Mouse (Mus musculus) hindbrain, embryonic 12.5 days (tissue): ENCODE measurements around the gene Gm9970. TPM values are rescaled to one million over a fixed set of nuclear protein-coding genes. Genes with fewer than 3 reads are reported as not detected.

Experiments
- ATAC-seq: fragments of 200-750 bp; cut with Nextera tagmentation; 2 replicates; pipeline ENCODE4 v1.8.0; 2017; ENCODE audit warnings: moderate TSS enrichment; ENCODE audit not compliant: low FRiP score
- H3K27ac ChIP-seq: fragments of 300-500 bp; sonication (generic); 2 replicates; pipeline ENCODE4 v1.5.1; 2016; ENCODE audit warnings: mild to moderate bottlenecking
- H3K27me3 ChIP-seq: fragments of 300-500 bp; sonication (generic); 2 replicates; pipeline ENCODE4 v1.6.1; 2016; ENCODE audit warnings: mild to moderate bottlenecking
- H3K36me3 ChIP-seq: fragments of 300-500 bp; sonication (generic); 2 replicates; pipeline ENCODE4 v1.6.1; 2016; ENCODE audit warnings: mild to moderate bottlenecking
- H3K4me1 ChIP-seq: fragments of 300-500 bp; sonication (generic); 2 replicates; pipeline ENCODE4 v1.6.1; 2016
- H3K4me2 ChIP-seq: fragments of 300-500 bp; sonication (generic); replicated peaks from 2 replicates; pipeline ENCODE4 v1.6.1; 2016; ENCODE audit warnings: mild to moderate bottlenecking
- H3K4me3 ChIP-seq: fragments of 300-500 bp; sonication (generic); 2 replicates; pipeline ENCODE4 v1.5.1; 2016; ENCODE audit warnings: mild to moderate bottlenecking
- H3K9ac ChIP-seq: fragments of 300-500 bp; sonication (generic); 2 replicates; pipeline ENCODE4 v1.6.1; 2016; ENCODE audit warnings: mild to moderate bottlenecking, moderate library complexity
- H3K9me3 ChIP-seq: fragments of 300-500 bp; sonication (generic); replicated peaks from 2 replicates; pipeline ENCODE4 v1.6.1; 2016; ENCODE audit warnings: mild to moderate bottlenecking
- WGBS: fragments of 180-500 bp; shearing (Covaris S2); methylation state at CpG from one replicate; pipeline ENCODE4 v1.1.7; 2016; 5-methylcytosine and 5-hydroxymethylcytosine counted together
- polyA plus RNA-seq: library from polyadenylated mRNA; unstranded; fragments of >200 nt; fragmentation: Nextera tagmentation; extraction: Ambion mirVana; gene quantifications from 2 replicates; pipeline ENCODE4 v1.2.1, GENCODE M21; 2016

Gm9970 gene
- polyA plus RNA-seq, 1 experiment from 2014 or later: 0.57 TPM

GRCm38 (mm10) chr5:31192045-31192938 lies 48.7 kb downstream of the Gm9970 start:
- Histone ChIP-seq H3K27ac (peak overlapping the region; percentile 83), H3K4me1 (peaks cover 22% of the 10 kb centered on the region), H3K27me3 (no peaks in the 10 kb centered on the region), H3K36me3 (peaks cover 65% of the 10 kb centered on the region), H3K4me2 (peak overlapping the region; percentile 87), H3K9me3 (no peaks in the 10 kb centered on the region), H3K9ac (peak overlapping the region; percentile 67), H3K4me3 (peak overlapping the region; percentile 80)
- 17% methylated on average over 42 of the region's 42 CpGs for WGBS
- ATAC-seq: peak; percentile 64

Other genes starting within 250 kb of the Gm9970 start
- 119 and 122 TPM in 2 replicates for gene Atraid, start 192.9 kb downstream of the Gm9970 start, polyA plus RNA-seq
- gene Slc5a6, start 192.3 kb downstream of the Gm9970 start, polyA plus RNA-seq: 13.8 and 14.0 TPM in 2 replicates
- gene Cad, start 186.5 kb downstream of the Gm9970 start, polyA plus RNA-seq: 32.2 and 32.4 TPM in 2 replicates
- not detected in 2 replicates for gene Dnajc5g, start 134.9 kb downstream of the Gm9970 start, polyA plus RNA-seq
- 15.7 and 16.2 TPM in 2 replicates for gene Slc30a3, start 133.0 kb downstream of the Gm9970 start, polyA plus RNA-seq
- 0.40 and 0.86 TPM in 2 replicates for gene Trim54, start 124.5 kb downstream of the Gm9970 start, polyA plus RNA-seq
- gene Ucn, start 102.4 kb downstream of the Gm9970 start, polyA plus RNA-seq: not detected in 2 replicates
- gene Mpv17, start 87.0 kb downstream of the Gm9970 start, polyA plus RNA-seq: 50.1 and 54.4 TPM in 2 replicates
- 1.8 and 2.3 TPM in 2 replicates for gene Gm29609, start 61.3 kb downstream of the Gm9970 start, polyA plus RNA-seq
- 86.0 and 89.2 TPM in 2 replicates for gene Gtf3c2, start 61.1 kb downstream of the Gm9970 start, polyA plus RNA-seq
- 140 and 145 TPM in 2 replicates for gene Snx17, start 48.0 kb downstream of the Gm9970 start, polyA plus RNA-seq
- gene Eif2b4, start 47.8 kb downstream of the Gm9970 start, polyA plus RNA-seq: 63.0 and 64.4 TPM in 2 replicates
- gene Zfp513, start 38.9 kb downstream of the Gm9970 start, polyA plus RNA-seq: 22.9 and 24.8 TPM in 2 replicates
- 149 TPM in 2 replicates for gene Ppm1g, start 20.5 kb downstream of the Gm9970 start, polyA plus RNA-seq
- 148 and 151 TPM in 2 replicates for gene Nrbp1, start 368 bp downstream of the Gm9970 start, polyA plus RNA-seq
- 6.3 and 9.6 TPM in 2 replicates for gene Krtcap3, start 10.5 kb upstream of the Gm9970 start, polyA plus RNA-seq
- 44.4 and 57.8 TPM in 2 replicates for gene Ift172, start 49.9 kb upstream of the Gm9970 start, polyA plus RNA-seq
- gene Fndc4, start 54.8 kb upstream of the Gm9970 start, polyA plus RNA-seq: 66.9 and 68.2 TPM in 2 replicates
- 0.38 TPM in 1 of 2 replicates, not detected in the other for gene Gckr, start 56.2 kb upstream of the Gm9970 start, polyA plus RNA-seq
- 97.4 and 101 TPM in 2 replicates for gene Zfp512, start 211.2 kb upstream of the Gm9970 start, polyA plus RNA-seq
- not detected in 2 replicates for gene 4930548H24Rik, start 244.5 kb upstream of the Gm9970 start, polyA plus RNA-seq